Mouse (Mus musculus) liver, embryonic 13.5 days (tissue): ENCODE data around the gene Pidd1. TPM values are rescaled to one million over a fixed set of nuclear protein-coding genes. Genes with fewer than 3 reads are reported as not detected.

Experiments used
- ATAC-seq: fragments of 200-750 bp; cut with Nextera tagmentation; 2 replicates; pipeline ENCODE4 v1.8.0; 2017; ENCODE audit warnings: low read depth, mild to moderate bottlenecking, moderate number of reproducible peaks, moderate library complexity
- DNase-seq: peaks from one replicate; pipeline ENCODE4 v3.0.0; 2022
- H3K27ac ChIP-seq: fragments of 300-500 bp; sonication (generic); 2 replicates; pipeline ENCODE4 v1.5.1; 2015; ENCODE audit warnings: moderate library complexity, mild to moderate bottlenecking, inconsistent platforms
- H3K27me3 ChIP-seq: fragments of 300-500 bp; sonication (generic); 2 replicates; pipeline ENCODE4 v1.6.1; 2015; ENCODE audit warnings: mild to moderate bottlenecking, inconsistent platforms
- H3K36me3 ChIP-seq: fragments of 300-500 bp; sonication (generic); 2 replicates; pipeline ENCODE4 v1.6.1; 2015; ENCODE audit warnings: mild to moderate bottlenecking, inconsistent platforms
- H3K4me1 ChIP-seq: fragments of 300-500 bp; sonication (generic); replicated peaks from 2 replicates; pipeline ENCODE4 v1.6.1; 2015; ENCODE audit warnings: inconsistent platforms
- H3K4me2 ChIP-seq: fragments of 300-500 bp; sonication (generic); 2 replicates; pipeline ENCODE4 v1.6.1; 2015; ENCODE audit warnings: inconsistent platforms, mild to moderate bottlenecking, moderate library complexity
- H3K4me3 ChIP-seq: fragments of 300-500 bp; sonication (generic); replicated peaks from 2 replicates; pipeline ENCODE4 v1.5.1; 2015; ENCODE audit warnings: mild to moderate bottlenecking, inconsistent platforms
- H3K9ac ChIP-seq: fragments of 300-500 bp; sonication (generic); 2 replicates; pipeline ENCODE4 v1.6.1; 2015; ENCODE audit warnings: mild to moderate bottlenecking, inconsistent platforms
- H3K9me3 ChIP-seq: fragments of 300-500 bp; sonication (generic); replicated peaks from 2 replicates; pipeline ENCODE4 v1.6.1; 2016; ENCODE audit warnings: inconsistent platforms
- WGBS: fragments of 180-500 bp; shearing (Covaris S2); methylation state at CpG from one replicate; pipeline ENCODE4 v1.1.7; 2015; ENCODE audit not compliant: insufficient replicate concordance; 5-methylcytosine and 5-hydroxymethylcytosine counted together
- polyA plus RNA-seq: library from polyadenylated mRNA; unstranded; fragments of >200 nt; fragmentation: Nextera tagmentation; extraction: Ambion mirVana; gene quantifications from 2 replicates; pipeline ENCODE4 v1.2.1, GENCODE M21; 2015

The Pidd1 gene
- polyA plus RNA-seq, 1 experiment from 2014 or later, result 10.9 TPM

GRCm38 (mm10) chr7:141480842-141481497, 37.1 kb upstream of the Pidd1 start:
- no peaks in the 10 kb centered on the region for H3K9me3 ChIP-seq
- peak overlapping the region; percentile 55 for H3K4me3 ChIP-seq
- peak; percentile 48 for ATAC-seq

GRCm38 (mm10) chr7:141478270-141478748, 34.5 kb upstream of the Pidd1 start:
- Histone ChIP-seq H3K4me3 (peak overlapping the region; percentile 10; the same call in 1 of the 2 replicates), H3K4me1 (peaks cover 77% of the 10 kb centered on the region), H3K9ac (peak overlapping the region; percentile 87), H3K27me3 (peaks cover 25% of the 10 kb centered on the region), H3K36me3 (0 out of 2 replicates have a peak, but pooled peaks cover under 1% of the 10 kb centered on the region), H3K4me2 (peak overlapping the region; percentile 95), H3K27ac (peak overlapping the region; percentile 87), H3K9me3 (no peaks in the 10 kb centered on the region)
- WGBS, result 15% methylated on average over 5 of the region's 5 CpGs
- no peak for DNase-seq
- ATAC-seq, result no peak

More at GRCm38 (mm10) chr7:141480842-141481497, 37.1 kb upstream of the Pidd1 start:
- 9% methylated on average over 10 of the region's 10 CpGs for WGBS
- Histone ChIP-seq H3K4me1 (peaks cover 57% of the 10 kb centered on the region), H3K9ac (0 out of 2 replicates have a peak overlapping the region, but pooled peaks have one; percentile 44), H3K27ac (no peak overlapping the region), H3K36me3 (peaks cover 3% of the 10 kb centered on the region; the same call in 1 of the 2 replicates), H3K27me3 (peaks cover 28% of the 10 kb centered on the region), H3K4me2 (peak overlapping the region; percentile 77)
- peak; percentile 59 for DNase-seq

- peaks cover 79% of the 10 kb centered on the region for H3K4me1 ChIP-seq
- H3K4me3 ChIP-seq, result peak overlapping the region; percentile 10; the same call in 1 of the 2 replicates
- peak overlapping the region; percentile 95 for H3K4me2 ChIP-seq
- H3K36me3 ChIP-seq, result peaks cover 2% of the 10 kb centered on the region
- no peak for ATAC-seq
- DNase-seq, result no peak
- peak overlapping the region; percentile 87 for H3K27ac ChIP-seq
- peaks cover 20% of the 10 kb centered on the region for H3K27me3 ChIP-seq
- peak overlapping the region; percentile 87 for H3K9ac ChIP-seq
- no peaks in the 10 kb centered on the region for H3K9me3 ChIP-seq
- WGBS, result 19% methylated on average over 4 of the region's 4 CpGs
Observed at GRCm38 (mm10) chr7:141477578-141478269, 33.9 kb upstream of the Pidd1 start.

GRCm38 (mm10) chr7:141476981-141477370, 33.2 kb upstream of the Pidd1 start:
- peak overlapping the region; percentile 87 for H3K27ac ChIP-seq
- peaks cover 12% of the 10 kb centered on the region for H3K27me3 ChIP-seq
- 5% methylated on average over 7 of the region's 7 CpGs for WGBS
- H3K4me3 ChIP-seq, result peak overlapping the region; percentile 81
- ATAC-seq (peak; percentile 22), DNase-seq (no peak)
- peaks cover 10% of the 10 kb centered on the region for H3K36me3 ChIP-seq
- H3K4me2 ChIP-seq, result peak overlapping the region; percentile 95
- peaks cover 79% of the 10 kb centered on the region for H3K4me1 ChIP-seq
- peak overlapping the region; percentile 87 for H3K9ac ChIP-seq
- H3K9me3 ChIP-seq, result no peaks in the 10 kb centered on the region

- Histone ChIP-seq H3K4me1 (peaks cover 73% of the 10 kb centered on the region), H3K9me3 (no peaks in the 10 kb centered on the region), H3K9ac (peak overlapping the region; percentile 87), H3K4me2 (peak overlapping the region; percentile 95), H3K36me3 (peaks cover 14% of the 10 kb centered on the region), H3K27ac (peak overlapping the region; percentile 87), H3K27me3 (peaks cover 6% of the 10 kb centered on the region), H3K4me3 (peak overlapping the region; percentile 81)
- ATAC-seq (peak; percentile 22), DNase-seq (peak; percentile 47)
- 7% methylated on average over 17 of the region's 17 CpGs for WGBS
Observed at GRCm38 (mm10) chr7:141476226-141476980, 32.6 kb upstream of the Pidd1 start.

GRCm38 (mm10) chr7:141475805-141476158, 32.0 kb upstream of the Pidd1 start:
- peak overlapping the region; percentile 87 for H3K27ac ChIP-seq
- WGBS, result 1% methylated on average over 12 of the region's 12 CpGs
- peaks cover under 1% of the 10 kb centered on the region; the same call in 1 of the 2 replicates for H3K27me3 ChIP-seq
- peak overlapping the region; percentile 95 for H3K4me2 ChIP-seq
- H3K9me3 ChIP-seq, result no peaks in the 10 kb centered on the region
- H3K4me3 ChIP-seq, result peak overlapping the region; percentile 81
- DNase-seq, result no peak
- H3K36me3 ChIP-seq, result peaks cover 20% of the 10 kb centered on the region
- H3K9ac ChIP-seq, result peak overlapping the region; percentile 87
- ATAC-seq, result no peak
- H3K4me1 ChIP-seq, result peaks cover 67% of the 10 kb centered on the region

GRCm38 (mm10) chr7:141475011-141475804, 31.4 kb upstream of the Pidd1 start, which contains the start of the genes Polr2l and Tspan4:
Gene Polr2l, minus strand, starts transcription at chr7:141475132.
Gene Tspan4, plus strand, starts transcription at chr7:141475240.
- H3K4me2 ChIP-seq, result peak within 1 kb of the TSS; percentile 95
- peaks cover 62% of the 10 kb centered on the region for H3K4me1 ChIP-seq
- under 1% methylated on average over 86 of the region's 87 CpGs for WGBS
- DNase-seq (peak; percentile 79), ATAC-seq (peak; percentile 77)
- peak within 1 kb of the TSS; percentile 81 for H3K4me3 ChIP-seq
- no peaks in the 10 kb centered on the region for H3K27me3 ChIP-seq
- peak within 1 kb of the TSS; percentile 87 for H3K27ac ChIP-seq
- H3K36me3 ChIP-seq, result peaks cover 26% of the 10 kb centered on the region
- H3K9ac ChIP-seq, result peak within 1 kb of the TSS; percentile 87
- H3K9me3 ChIP-seq, result no peaks in the 10 kb centered on the region

GRCm38 (mm10) chr7:141474160-141474559, 30.3 kb upstream of the Pidd1 start:
- no peak for DNase-seq
- ATAC-seq, result no peak
- Histone ChIP-seq H3K4me2 (peak overlapping the region; percentile 95), H3K4me3 (peak overlapping the region; percentile 81), H3K27me3 (no peaks in the 10 kb centered on the region), H3K36me3 (peaks cover 36% of the 10 kb centered on the region), H3K27ac (peak overlapping the region; percentile 87), H3K9ac (peak overlapping the region; percentile 87), H3K4me1 (peaks cover 70% of the 10 kb centered on the region), H3K9me3 (no peaks in the 10 kb centered on the region)
- WGBS, result 3% methylated on average over 5 of the region's 5 CpGs

GRCm38 (mm10) chr7:141472763-141473162, 28.9 kb upstream of the Pidd1 start:
- 76% methylated on average over 6 of the region's 6 CpGs for WGBS

GRCm38 (mm10) chr7:141472226-141472625, 28.4 kb upstream of the Pidd1 start:
- H3K4me3 ChIP-seq, result no peak overlapping the region
- no peak overlapping the region for H3K27ac ChIP-seq
- H3K4me1 ChIP-seq, result peaks cover 73% of the 10 kb centered on the region
- ATAC-seq, result no peak
- no peak overlapping the region; the same call in 1 of the 2 replicates for H3K4me2 ChIP-seq
- no peaks in the 10 kb centered on the region for H3K9me3 ChIP-seq
- 69% methylated on average over 6 of the region's 6 CpGs for WGBS
- H3K27me3 ChIP-seq, result no peaks in the 10 kb centered on the region
- peaks cover 37% of the 10 kb centered on the region for H3K36me3 ChIP-seq
- DNase-seq, result no peak
- no peak overlapping the region for H3K9ac ChIP-seq

More at GRCm38 (mm10) chr7:141472763-141473162, 28.9 kb upstream of the Pidd1 start:
- peaks cover 37% of the 10 kb centered on the region for H3K36me3 ChIP-seq
- no peaks in the 10 kb centered on the region for H3K27me3 ChIP-seq
- no peak overlapping the region for H3K27ac ChIP-seq
- no peak overlapping the region; the same call in 1 of the 2 replicates for H3K4me2 ChIP-seq
- DNase-seq (no peak), ATAC-seq (no peak)
- H3K9ac ChIP-seq, result 0 out of 2 replicates have a peak overlapping the region, but pooled peaks have one; percentile 9
- H3K4me1 ChIP-seq, result peaks cover 74% of the 10 kb centered on the region
- no peaks in the 10 kb centered on the region for H3K9me3 ChIP-seq
- H3K4me3 ChIP-seq, result no peak overlapping the region
